Comparison of ENCODE assay signal across 17 mouse cellular contexts in the genomic region with DNA sequence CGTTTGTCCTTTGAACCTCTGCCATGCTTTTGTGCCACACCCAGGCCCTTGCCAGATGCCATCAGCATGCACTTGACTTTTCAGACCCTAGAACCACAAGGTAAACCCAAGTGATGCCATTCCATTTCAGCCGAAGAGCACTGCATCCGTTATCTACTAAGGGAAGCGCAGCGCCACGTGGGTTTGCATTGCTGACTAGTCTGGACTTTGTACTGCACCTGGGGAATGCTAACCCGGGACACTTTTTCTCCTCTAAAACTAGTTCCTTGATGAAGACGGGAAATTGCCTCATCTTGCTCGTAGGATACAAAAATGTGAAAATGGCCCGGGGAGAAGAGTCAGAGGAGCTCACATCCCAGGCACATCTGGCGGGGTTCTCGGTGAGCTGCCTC.
"Had no signal": no experiment of that assay in that cellular context is flagged by ENCODE, and none has a peak within 500 bp of the region (broad histone marks: within the 10 kb centered on the region; RNA-seq: fewer than 3 reads in every experiment).

No protein-coding gene starts in this region.

- DNase-seq: kidney, adult 9 months; kidney, postnatal 14 days; kidney, postnatal 4 days; left cerebral cortex, postnatal 4 days; liver, postnatal 0 days; lung, embryonic 14.5 days; lung, postnatal 36 days; midbrain, embryonic 14.5 days; thymus, adult 2 months; thymus, postnatal 14 days; thymus, postnatal 4 days had no signal

- H3K4me1 ChIP-seq: limb, embryonic 12.5 days had no signal

- H3K4me3 ChIP-seq: limb, embryonic 12.5 days; limb, embryonic 15.5 days had no signal

- ATAC-seq: liver, postnatal 0 days; lung, postnatal 0 days had no signal

- H3K27me3 ChIP-seq: limb, embryonic 12.5 days; limb, embryonic 15.5 days had no signal

- H3K9me3 ChIP-seq: limb, embryonic 12.5 days; limb, embryonic 15.5 days had no signal

- H3K27ac ChIP-seq: limb, embryonic 12.5 days; limb, embryonic 15.5 days; liver, embryonic 14.5 days had no signal

- H3K9ac ChIP-seq: limb, embryonic 12.5 days; limb, embryonic 15.5 days; liver, embryonic 14.5 days; liver, postnatal 0 days; lung, embryonic 14.5 days had no signal

- H3K36me3 ChIP-seq: limb, embryonic 12.5 days; limb, embryonic 15.5 days had no signal

- H3K4me2 ChIP-seq: limb, embryonic 12.5 days; limb, embryonic 15.5 days; liver, embryonic 11.5 days; lung, embryonic 14.5 days; midbrain, embryonic 11.5 days had no signal
